Mouse (Mus musculus) frontal cortex, adult 2 months (tissue): ENCODE measurements around the gene Rpl34. TPM values are rescaled to one million over a fixed set of nuclear protein-coding genes. Genes with fewer than 3 reads are reported as not detected.

Source experiments
- polyA plus RNA-seq: library from polyadenylated mRNA; depleted of rRNA; stranded (reverse); fragments of >200 nt; gene quantifications from 2 replicates; pipeline ENCODE4 v1.2.3, GENCODE M21; 2012; rRNA removed

Gene Rpl34
- polyA plus RNA-seq, 1 experiment, result 819 TPM

Other genes with a start within 250 kb of the Rpl34 start
- 17.6 and 22.4 TPM in 2 replicates for gene Etnppl, start 113.0 kb downstream of the Rpl34 start, polyA plus RNA-seq
- 67.7 and 69.8 TPM in 2 replicates for gene Ostc, start 21.0 kb downstream of the Rpl34 start, polyA plus RNA-seq